Mouse (Mus musculus): ENCODE measurements around the gene Rgl1. TPM values are rescaled to one million over a fixed set of nuclear protein-coding genes. Genes with fewer than 3 reads are reported as not detected.

Gene Rgl1
- polyA plus RNA-seq (2012), result 0.18 and 0.21 TPM in 2 replicates

GRCm38 (mm10) chr1:152766032-152766772 lies at the start of gene Rgl1, which contains the start of gene Arpc5:
Gene Rgl1, minus strand, starts transcription at chr1:152766351.
Gene Arpc5, plus strand, starts transcription at chr1:152766542.
- no peak for TF ChIP-seq GATA1 (IDR thresholded peaks at IDR 0.05; ENCODE audit: low read length)

DNA sequence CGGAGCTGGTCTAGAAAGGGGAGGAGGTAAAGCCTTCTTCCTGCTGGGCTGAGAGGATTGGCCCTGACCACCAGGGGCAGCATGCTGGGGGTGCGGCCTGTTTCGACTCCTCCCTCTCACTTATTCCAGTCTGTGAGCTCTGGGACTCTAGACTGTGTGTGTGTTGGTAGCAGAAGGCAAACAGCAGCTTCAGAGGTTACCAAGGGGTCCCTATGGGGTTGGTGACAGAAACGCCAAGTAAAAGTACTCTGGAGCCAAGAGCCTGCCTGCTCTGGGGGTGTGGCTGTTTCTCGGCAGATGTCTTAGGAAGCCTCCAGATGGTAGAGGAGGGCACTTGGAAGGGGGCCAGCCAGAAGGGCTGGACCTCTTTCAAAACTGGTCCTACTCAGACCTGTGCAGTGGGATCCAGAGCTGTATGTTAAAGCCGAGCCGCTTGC lies 49.1 kb upstream of the Rgl1 start:
- TF ChIP-seq GATA1 (IDR thresholded peaks at IDR 0.05; ENCODE audit: low read length), result no peak

DNA sequence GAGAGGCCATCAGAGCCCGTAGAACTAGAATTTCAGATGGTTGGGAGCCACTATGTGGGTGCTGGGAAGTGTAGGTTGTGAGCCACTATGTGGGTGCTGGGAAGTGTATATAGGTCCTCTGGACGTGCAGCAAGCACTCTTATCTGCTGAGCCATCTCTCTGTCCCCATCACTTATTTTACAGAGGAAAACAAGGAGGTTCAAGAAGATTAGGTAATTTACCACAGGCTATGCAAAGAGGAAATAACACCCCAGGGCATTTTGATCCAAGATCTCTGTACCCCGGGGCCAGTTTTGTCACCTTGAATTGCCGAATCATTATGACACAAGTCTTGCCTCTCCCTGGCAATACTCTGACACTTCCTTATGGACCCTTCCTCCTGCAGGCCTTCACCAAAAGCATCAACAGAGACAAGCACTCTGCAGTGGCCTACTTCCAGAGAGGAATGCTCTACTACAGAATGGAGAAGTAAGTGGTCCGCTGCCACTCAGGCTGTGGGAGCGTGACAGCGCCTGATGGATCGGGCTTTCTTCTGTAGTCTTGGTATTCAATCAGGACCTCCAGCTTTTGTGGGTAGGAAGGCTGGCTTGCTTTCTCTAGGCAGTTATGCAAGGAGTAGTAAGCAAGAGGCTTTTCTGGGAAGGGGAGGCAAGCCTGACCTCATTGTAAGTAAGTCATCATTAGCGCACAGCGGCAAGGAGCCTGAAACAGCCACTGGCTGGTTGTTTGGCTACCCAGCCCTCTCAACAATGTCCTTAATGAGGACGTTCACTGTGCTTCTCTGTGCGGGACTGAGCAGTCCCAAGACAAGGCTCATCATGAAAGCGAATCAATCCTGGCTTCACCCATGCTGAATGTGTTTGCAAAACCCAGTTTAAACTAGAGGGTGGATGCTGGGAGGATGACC lies 44.6 kb upstream of the Rgl1 start:
- TF ChIP-seq GATA1 (IDR thresholded peaks at IDR 0.05; ENCODE audit: low read length), result no peak

GRCm38 (mm10) chr1:152809541-152810252 lies 43.5 kb upstream of the Rgl1 start:
- TF ChIP-seq GATA1 (IDR thresholded peaks at IDR 0.05; ENCODE audit: low read length), result no peak

DNA sequence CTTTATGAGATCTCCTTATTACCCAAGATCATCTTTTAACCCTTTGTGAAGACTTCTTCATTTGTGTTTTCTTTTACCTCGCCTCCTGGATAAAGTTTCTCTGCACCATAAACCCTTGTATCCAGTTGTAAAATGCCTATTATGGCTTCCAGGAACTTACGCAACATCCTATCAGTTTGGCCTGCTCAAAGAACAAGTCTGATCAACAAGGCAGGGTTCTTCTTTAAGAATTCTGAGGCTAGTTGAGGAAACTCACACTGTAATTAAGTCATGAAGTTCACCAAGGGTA lies 42.2 kb upstream of the Rgl1 start:
- no peak for TF ChIP-seq GATA1 (IDR thresholded peaks at IDR 0.05; ENCODE audit: low read length)

- TF ChIP-seq GATA1 (IDR thresholded peaks at IDR 0.05; ENCODE audit: low read length), result no peak
Observed at GRCm38 (mm10) chr1:152807619-152808391, 41.7 kb upstream of the Rgl1 start.

DNA sequence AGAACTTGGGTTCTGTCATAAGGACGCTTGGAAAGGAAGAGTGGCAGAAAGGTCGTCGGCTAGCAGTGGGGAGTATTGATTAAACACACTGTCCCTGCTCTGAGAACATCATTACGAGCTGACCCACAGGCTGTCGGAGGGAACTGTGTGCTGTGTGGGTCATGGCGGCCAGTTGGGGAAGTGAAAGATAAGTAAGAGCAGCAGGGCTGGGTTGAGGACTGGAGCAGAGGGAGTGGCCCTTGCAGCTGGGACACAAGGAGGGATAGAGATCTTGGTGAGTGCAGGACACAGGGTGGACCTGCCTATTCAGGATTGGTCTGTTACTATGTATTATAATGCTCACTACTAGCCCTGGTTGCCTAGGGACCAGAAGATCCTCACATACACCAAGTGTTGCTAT lies 38.8 kb upstream of the Rgl1 start:
- no peak for TF ChIP-seq GATA1 (IDR thresholded peaks at IDR 0.05; ENCODE audit: low read length)

- TF ChIP-seq GATA1 (IDR thresholded peaks at IDR 0.05; ENCODE audit: low read length), result no peak
Observed at GRCm38 (mm10) chr1:152800633-152801176, 34.6 kb upstream of the Rgl1 start.

DNA sequence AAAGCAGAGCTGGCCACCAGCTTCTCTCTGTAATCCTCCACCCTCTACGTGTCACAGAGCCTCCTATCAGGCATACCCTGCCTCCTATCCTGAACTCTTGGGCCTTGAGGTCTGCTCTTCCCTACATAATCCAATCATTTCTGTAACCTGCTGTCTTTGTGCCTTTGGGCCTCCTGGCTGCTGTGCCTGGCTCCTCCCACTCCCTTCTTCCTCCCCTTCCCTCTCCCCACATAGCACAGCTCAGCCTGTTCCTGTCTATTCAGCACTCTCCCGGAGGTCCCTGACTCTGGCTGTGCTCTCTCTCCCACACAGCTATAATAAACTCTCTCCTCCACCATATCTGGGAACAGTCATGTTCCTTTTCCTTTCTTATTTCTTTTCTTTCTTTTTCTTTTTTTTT lies 33.7 kb upstream of the Rgl1 start, which contains the start of gene Ncf2:
TSS of gene Ncf2 (plus strand) at position 298 of the 400 bp plus-strand sequence.
- TF ChIP-seq GATA1 (IDR thresholded peaks at IDR 0.05; ENCODE audit: low read length), result no peak

- no peak for TF ChIP-seq GATA1 (IDR thresholded peaks at IDR 0.05; ENCODE audit: low read length)
Observed at GRCm38 (mm10) chr1:152798125-152798524, 32.0 kb upstream of the Rgl1 start.

DNA sequence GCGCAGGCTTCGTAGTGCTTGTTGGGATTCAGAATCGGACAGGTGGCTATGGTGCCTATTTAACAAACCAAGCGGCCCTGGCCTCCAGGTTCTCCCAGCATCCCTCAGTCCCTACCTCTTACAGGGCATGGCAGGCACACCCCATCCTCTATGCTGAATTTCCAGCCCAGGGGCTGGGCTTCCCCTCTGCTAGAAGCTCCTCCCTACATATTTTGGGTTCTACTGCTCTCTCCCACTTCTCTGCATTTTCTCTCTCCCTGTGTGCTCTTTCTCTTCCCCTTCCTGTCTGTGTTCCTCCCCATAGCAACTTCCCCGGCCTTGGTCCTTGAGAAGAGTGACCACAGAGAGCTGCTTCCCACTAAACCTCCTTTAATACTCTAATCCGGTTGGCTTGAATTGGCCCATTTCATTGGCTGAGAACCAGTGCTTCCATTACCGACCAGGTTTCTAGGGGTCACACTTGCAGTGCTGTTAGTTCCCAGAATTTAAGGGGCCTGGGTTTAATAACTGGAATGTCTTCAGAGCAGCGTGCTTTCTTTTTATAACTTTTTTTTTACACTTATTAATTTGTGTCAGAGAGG lies 30.6 kb upstream of the Rgl1 start:
- no peak for TF ChIP-seq GATA1 (IDR thresholded peaks at IDR 0.05; ENCODE audit: low read length)

GRCm38 (mm10) chr1:152795688-152796255 lies 29.6 kb upstream of the Rgl1 start:
- no peak for TF ChIP-seq GATA1 (IDR thresholded peaks at IDR 0.05; ENCODE audit: low read length)

- TF ChIP-seq GATA1 (IDR thresholded peaks at IDR 0.05; ENCODE audit: low read length), result no peak
Observed at GRCm38 (mm10) chr1:152793495-152794130, 27.5 kb upstream of the Rgl1 start.
